Mouse (Mus musculus) limb, embryonic 14.5 days (tissue): Measurements from ENCODE around the gene Cd248. TPM values are rescaled to one million over a fixed set of nuclear protein-coding genes. Genes with fewer than 3 reads are reported as not detected.

ENCODE experiments used
- ATAC-seq: fragments of 200-750 bp; cut with Nextera tagmentation; 2 replicates; pipeline ENCODE4 v1.8.0; 2017; ENCODE audit warnings: low read depth, moderate number of reproducible peaks, moderate TSS enrichment; ENCODE audit not compliant: low FRiP score
- DNase-seq: peaks from one replicate; pipeline ENCODE4 v3.0.0-alpha.2; 2015; ENCODE audit warnings: low spot score
- H3K27ac ChIP-seq: fragments of 300-500 bp; sonication (generic); replicated peaks from 2 replicates; pipeline ENCODE4 v1.5.1; 2014; ENCODE audit warnings: low read depth, mild to moderate bottlenecking, low read length, moderate library complexity, mixed read lengths
- H3K27me3 ChIP-seq: fragments of 300-500 bp; sonication (generic); 2 replicates; pipeline ENCODE4 v1.6.1; 2014; ENCODE audit warnings: low read length, mixed read lengths; ENCODE audit not compliant: control insufficient read depth, insufficient read depth
- H3K36me3 ChIP-seq: fragments of 300-500 bp; sonication (generic); 2 replicates; pipeline ENCODE4 v1.6.1; 2014; ENCODE audit warnings: mild to moderate bottlenecking, low read length, moderate library complexity, mixed read lengths; ENCODE audit not compliant: control insufficient read depth, insufficient read depth
- H3K4me1 ChIP-seq: fragments of 300-500 bp; sonication (generic); 2 replicates; pipeline ENCODE4 v1.6.1; 2014; ENCODE audit warnings: antibody characterized with exemption, low read length, mixed read lengths; ENCODE audit not compliant: control insufficient read depth, insufficient read depth
- H3K4me2 ChIP-seq: fragments of 300-500 bp; sonication (generic); replicated peaks from 2 replicates; pipeline ENCODE4 v1.6.1; 2014; ENCODE audit warnings: low read depth, mild to moderate bottlenecking, low read length, moderate library complexity; ENCODE audit not compliant: severe bottlenecking
- H3K4me3 ChIP-seq: fragments of 300-500 bp; sonication (generic); replicated peaks from 2 replicates; pipeline ENCODE4 v1.5.1; 2014; ENCODE audit warnings: low read length
- H3K9ac ChIP-seq: fragments of 300-500 bp; sonication (generic); 2 replicates; pipeline ENCODE4 v1.6.1; 2014; ENCODE audit warnings: mild to moderate bottlenecking, low read depth, low read length, moderate library complexity; ENCODE audit not compliant: severe bottlenecking
- H3K9me3 ChIP-seq: fragments of 300-500 bp; sonication (generic); 2 replicates; pipeline ENCODE4 v1.6.1; 2016; ENCODE audit warnings: low read length; ENCODE audit not compliant: control insufficient read depth
- POLR2A ChIP-seq: fragments of 200-500 bp; IDR thresholded peaks from 2 replicates; pipeline ENCODE4 v1.8.0; 2012; ENCODE audit warnings: inconsistent platforms, mild to moderate bottlenecking, moderate library complexity, borderline replicate concordance; ENCODE audit not compliant: insufficient read depth, insufficient read length; ENCODE audit errors: extremely low read depth
- WGBS: fragments of 180-500 bp; shearing (Covaris S2); extraction: QIAGEN DNeasy Blood & Tissue Kit; methylation state at CpG from one replicate; pipeline ENCODE4 v1.1.7; 2014; 5-methylcytosine and 5-hydroxymethylcytosine counted together
- polyA plus RNA-seq, 2 experiments: library from polyadenylated mRNA; depleted of rRNA in 1 of 2; stranded (reverse) in 1 of 2; unstranded in 1 of 2; fragments of >200 nt; fragmentation: Nextera tagmentation in 1 of 2; extraction: Ambion mirVana in 1 of 2; gene quantifications; 2 replicates each; pipeline versions ENCODE4 v1.2.1 to v1.2.3; 2012 to 2014

The Cd248 gene
- polyA plus RNA-seq, 2 experiments = 97.5 to 127 TPM

DNA sequence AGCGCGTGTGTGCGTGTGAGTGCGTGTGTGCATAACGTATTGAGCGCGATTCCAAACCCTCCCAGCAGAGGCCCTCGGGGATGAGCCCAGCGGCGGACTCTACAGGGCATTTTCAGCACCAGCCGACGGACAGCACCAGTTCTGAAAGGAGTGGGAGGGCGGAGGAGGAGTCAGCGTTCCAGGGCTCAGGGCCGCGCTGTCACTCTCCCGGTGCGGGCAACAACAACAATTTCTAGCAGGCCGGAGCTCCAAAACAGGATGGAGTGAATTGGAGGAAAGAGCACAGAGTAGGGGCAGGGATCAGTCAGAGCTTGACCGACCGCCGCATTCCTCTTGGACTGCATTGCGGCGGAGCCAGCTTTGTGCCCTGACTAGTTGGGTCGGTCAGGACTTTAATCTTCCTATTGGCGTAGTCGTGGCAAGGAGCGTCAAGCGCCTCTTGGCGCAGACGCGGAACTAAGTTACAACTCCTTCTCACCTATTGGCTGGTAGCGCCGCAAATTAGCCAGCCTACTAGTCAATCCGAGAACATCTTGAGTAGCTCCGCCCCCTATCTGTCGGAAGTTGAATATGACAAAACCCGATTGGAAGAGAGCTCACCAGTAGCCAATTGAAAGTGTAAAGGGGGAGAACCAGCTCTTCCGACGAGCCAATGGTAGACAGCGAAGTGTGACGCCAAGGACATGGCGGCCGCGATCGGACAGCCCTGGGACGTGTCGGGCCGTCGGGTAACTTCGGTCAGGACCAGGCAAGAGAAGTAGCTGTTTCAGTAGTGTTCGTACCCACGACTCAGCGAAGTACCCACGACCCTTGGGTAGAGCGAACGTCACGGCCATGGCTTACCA, 20.2 kb downstream of the Cd248 start, which contains the start of gene Yif1a:
Yif1a (plus strand) TSS at position 655 of the 845 bp plus-strand sequence.
- peak; percentile 95 for ATAC-seq
- peak; percentile 56; the same call in 1 of the 2 replicates for TF ChIP-seq POLR2A
- Histone ChIP-seq H3K27me3 (peaks cover 32% of the 10 kb centered on the region), H3K4me3 (peak within 1 kb of the TSS; percentile 84), H3K9me3 (no peaks in the 10 kb centered on the region), H3K9ac (peak within 1 kb of the TSS; percentile 72), H3K27ac (peak within 1 kb of the TSS; percentile 69), H3K4me2 (peak within 1 kb of the TSS; percentile 81), H3K4me1 (peaks cover 14% of the 10 kb centered on the region), H3K36me3 (peaks cover 36% of the 10 kb centered on the region)
- under 1% methylated on average over 58 of the region's 58 CpGs for WGBS
- peak; percentile 99 for DNase-seq

GRCm38 (mm10) chr19:5089324-5089723, 21.4 kb downstream of the Cd248 start:
- Histone ChIP-seq H3K9me3 (no peaks in the 10 kb centered on the region), H3K4me3 (peak overlapping the region; percentile 84), H3K27ac (no peak overlapping the region), H3K36me3 (peaks cover 44% of the 10 kb centered on the region), H3K27me3 (peaks cover 22% of the 10 kb centered on the region), H3K4me2 (peak overlapping the region; percentile 81), H3K9ac (peak overlapping the region; percentile 72; the same call in 1 of the 2 replicates), H3K4me1 (peaks cover 17% of the 10 kb centered on the region)
- no peak for TF ChIP-seq POLR2A
- ATAC-seq = no peak
- 88% methylated on average over 4 of the region's 4 CpGs for WGBS
- no peak for DNase-seq

DNA sequence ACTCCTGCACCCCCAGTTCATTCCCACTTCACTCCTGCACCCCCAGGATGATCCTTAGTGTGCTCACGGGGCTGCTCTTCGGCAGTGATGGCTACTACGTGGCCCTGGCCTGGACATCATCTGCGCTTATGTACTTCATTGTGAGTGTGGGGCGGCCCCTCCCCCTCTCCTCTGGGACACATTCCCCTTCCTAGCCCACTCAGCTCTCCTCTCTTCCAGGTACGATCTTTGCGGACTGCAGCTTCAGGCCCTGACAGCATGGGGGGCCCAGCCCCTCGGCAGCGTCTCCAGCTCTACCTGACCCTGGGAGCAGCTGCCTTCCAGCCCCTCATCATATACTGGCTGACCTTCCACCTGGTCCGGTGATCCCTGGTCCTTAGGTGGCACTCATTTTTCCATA, 24.2 kb downstream of the Cd248 start:
- DNase-seq = no peak
- TF ChIP-seq POLR2A = no peak
- ATAC-seq = no peak
- peaks cover 44% of the 10 kb centered on the region for H3K36me3 ChIP-seq
- no peak overlapping the region for H3K4me3 ChIP-seq
- H3K27ac ChIP-seq = no peak overlapping the region
- no peaks in the 10 kb centered on the region for H3K9me3 ChIP-seq
- H3K27me3 ChIP-seq = no peaks in the 10 kb centered on the region
- 84% methylated on average over 10 of the region's 10 CpGs for WGBS
- H3K4me1 ChIP-seq = peaks cover 43% of the 10 kb centered on the region
- no peak overlapping the region for H3K4me2 ChIP-seq
- H3K9ac ChIP-seq = no peak overlapping the region

DNA sequence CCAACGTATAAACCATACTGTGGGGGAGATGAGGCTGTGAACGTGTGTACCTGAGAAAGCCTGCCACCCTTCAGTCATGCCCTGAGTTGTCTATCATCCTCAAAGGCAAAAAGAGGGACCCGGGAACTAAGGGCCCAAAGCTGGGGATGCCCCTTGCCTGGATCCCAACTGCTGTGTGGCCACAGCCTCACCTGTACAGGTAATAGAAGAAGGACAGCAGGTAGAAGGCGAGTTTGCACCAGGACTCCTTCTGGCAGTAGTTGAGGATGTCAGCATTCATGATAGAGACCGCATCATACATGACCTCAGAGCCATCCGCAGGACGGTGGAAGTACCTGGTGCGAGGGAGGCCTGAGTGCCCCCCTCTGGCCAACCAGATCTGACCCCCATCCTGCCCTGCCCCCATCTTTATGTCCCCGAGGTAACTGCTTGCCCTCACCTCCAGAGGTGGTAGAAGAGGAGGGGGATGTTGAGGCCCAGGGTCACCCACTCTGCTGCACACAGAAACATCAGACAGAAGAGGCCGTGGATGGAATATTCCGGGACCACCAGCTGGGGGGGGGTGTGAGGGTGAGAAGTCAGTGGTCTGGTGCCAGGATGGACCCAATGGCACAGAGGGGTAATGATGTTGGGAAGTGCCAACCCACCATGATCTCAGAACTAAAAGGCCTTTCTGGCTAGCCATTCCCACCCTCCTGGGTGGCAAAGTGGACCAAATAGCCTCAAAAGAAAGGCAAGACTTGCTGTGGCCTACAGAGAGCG, 25.8 kb downstream of the Cd248 start:
- no peak for ATAC-seq
- peaks cover 44% of the 10 kb centered on the region for H3K4me1 ChIP-seq
- no peak overlapping the region for H3K4me3 ChIP-seq
- H3K36me3 ChIP-seq = peaks cover 44% of the 10 kb centered on the region
- no peak for TF ChIP-seq POLR2A
- no peaks in the 10 kb centered on the region for H3K27me3 ChIP-seq
- DNase-seq = no peak
- 72% methylated on average over 12 of the region's 12 CpGs for WGBS
- no peak overlapping the region for H3K4me2 ChIP-seq
- no peak overlapping the region for H3K27ac ChIP-seq
- no peak overlapping the region for H3K9ac ChIP-seq
- no peaks in the 10 kb centered on the region for H3K9me3 ChIP-seq

DNA sequence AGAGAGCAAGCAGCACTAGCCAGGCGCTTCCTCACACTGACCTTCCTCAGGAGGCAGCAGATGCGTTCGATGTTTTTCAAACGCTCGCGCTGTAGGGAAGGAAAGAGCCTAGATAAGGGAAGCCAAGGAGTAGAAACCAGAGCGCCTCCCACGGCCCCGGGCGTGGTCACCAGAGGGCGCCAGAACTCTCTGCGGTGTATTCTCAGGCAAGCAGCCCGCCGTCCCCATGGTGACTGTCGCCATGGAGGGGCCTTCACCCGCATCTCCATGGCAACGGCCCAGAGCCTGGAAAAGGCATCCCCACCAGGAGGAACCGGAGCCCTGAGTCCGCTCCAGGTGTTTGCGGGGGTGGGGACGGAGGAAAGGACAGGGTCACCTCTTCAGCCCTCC, 26.4 kb downstream of the Cd248 start:
- Histone ChIP-seq H3K36me3 (peaks cover 43% of the 10 kb centered on the region), H3K27me3 (no peaks in the 10 kb centered on the region), H3K9me3 (no peaks in the 10 kb centered on the region), H3K4me3 (no peak overlapping the region; the same call in 1 of the 2 replicates), H3K27ac (no peak overlapping the region), H3K4me2 (peak overlapping the region; percentile 35), H3K4me1 (peaks cover 41% of the 10 kb centered on the region), H3K9ac (no peak overlapping the region)
- ATAC-seq (peak; percentile 56), DNase-seq (peak; percentile 87)
- no peak for TF ChIP-seq POLR2A
- WGBS = under 1% methylated on average over 21 of the region's 21 CpGs
